Mouse (Mus musculus): ENCODE measurements at regions not wholly inside any gene's neighbourhood (a gene's known extent, or its start where the extent isn't known, plus 50 kb on each side); places are given as distances from the start of the nearest gene placed in this dataset.

GRCm38 (mm10) chr2:166237554-166238269 lies 82.2 kb upstream of the Sulf2 start:
- peak; percentile 36 for DNase-seq (ENCODE audit: low spot score)

DNA sequence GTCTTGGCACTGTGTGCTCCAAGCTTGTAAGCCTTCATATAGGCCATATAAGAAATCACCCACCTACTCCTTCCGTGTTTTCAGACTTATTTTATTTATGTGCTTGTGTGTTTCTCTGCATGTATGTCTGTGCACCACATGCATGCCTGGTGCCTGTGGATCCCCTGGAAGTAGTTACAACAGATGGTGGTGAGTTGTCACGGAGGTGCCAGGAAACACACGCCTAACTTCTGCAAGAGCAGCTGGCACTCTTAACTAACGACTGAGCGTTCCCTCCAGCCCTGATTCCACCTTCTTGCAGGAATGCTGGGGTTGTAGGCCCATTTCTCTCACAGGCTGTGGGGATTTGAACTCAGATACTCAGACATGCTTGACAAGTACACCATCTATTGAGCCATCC lies 80.6 kb upstream of the Sulf2 start:
- DNase-seq (ENCODE audit: low spot score), result no peak

DNA sequence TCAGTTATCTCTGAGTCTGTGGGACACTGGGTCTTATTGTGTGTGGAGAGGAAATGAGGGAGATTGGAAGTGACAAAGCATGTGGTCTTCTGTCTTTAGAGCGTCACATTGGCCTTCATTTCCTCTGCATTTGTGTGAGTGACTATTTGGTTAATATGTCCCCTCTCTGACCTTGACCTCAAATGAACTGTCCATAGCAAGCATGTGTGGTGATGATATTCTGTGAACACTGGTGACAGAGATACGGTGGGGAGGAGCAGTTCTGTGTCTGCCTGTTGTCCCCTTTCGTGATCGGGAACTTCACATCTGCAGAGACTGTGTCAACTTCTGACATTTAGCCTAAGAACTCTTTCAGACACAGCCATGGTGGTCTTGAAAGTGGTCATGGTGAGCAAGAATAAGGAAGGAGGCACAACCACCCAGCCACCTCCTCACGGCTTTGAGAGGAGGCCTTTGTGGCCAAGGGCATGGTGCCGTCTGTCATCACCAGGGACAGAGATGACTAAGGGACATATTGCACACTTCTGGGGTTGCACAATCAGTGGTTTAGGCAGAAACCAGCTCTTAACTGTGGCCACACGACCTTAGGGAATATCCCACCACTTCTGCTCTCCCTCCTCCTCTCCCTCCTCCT lies 79.2 kb upstream of the Sulf2 start:
- no peak for DNase-seq (ENCODE audit: low spot score)

DNA sequence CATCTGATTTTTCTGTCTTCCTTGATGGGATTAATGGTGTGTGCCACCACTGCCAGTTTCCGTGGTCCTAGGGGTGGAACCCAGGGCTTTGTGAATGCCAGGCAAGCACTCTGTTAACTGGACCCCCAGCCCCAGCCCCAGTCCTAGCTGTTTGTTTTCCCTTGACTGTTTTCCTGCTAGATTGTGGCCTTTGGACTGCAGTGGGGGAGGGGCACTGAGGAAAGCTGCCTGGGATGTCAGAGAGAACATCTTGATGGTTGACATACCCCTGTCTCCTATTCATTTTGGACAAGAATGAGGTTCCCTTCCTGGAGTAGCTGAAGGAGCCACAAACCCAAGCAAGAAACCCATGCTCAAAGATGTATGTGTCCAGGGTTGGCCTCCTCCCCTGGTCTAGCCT lies 77.8 kb upstream of the Sulf2 start:
- no peak for DNase-seq (ENCODE audit: low spot score)

- no peak for DNase-seq (ENCODE audit: low spot score)
Observed at GRCm38 (mm10) chr2:166232376-166232775, 76.9 kb upstream of the Sulf2 start.

DNA sequence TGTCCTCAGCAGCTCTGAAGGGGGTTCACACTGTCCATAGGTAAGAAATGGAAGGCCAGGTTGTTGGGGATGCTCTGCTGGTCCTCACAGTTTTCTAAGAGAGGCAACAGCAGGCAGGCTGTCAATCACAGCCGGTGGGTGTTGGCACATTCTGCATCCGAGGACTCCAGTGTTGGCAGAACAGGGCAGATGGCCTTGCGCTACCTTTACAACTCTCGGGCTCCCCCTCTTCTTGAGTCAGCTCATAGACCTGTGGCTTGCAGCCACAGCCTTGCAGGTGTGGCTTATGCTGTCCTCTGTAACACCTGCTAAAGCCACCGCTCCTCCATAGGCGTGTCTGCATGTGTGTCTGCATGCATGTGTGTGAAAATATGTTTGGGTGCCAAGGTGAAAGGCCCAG lies 75.2 kb upstream of the Sulf2 start:
- DNase-seq (ENCODE audit: low spot score), result no peak

DNA sequence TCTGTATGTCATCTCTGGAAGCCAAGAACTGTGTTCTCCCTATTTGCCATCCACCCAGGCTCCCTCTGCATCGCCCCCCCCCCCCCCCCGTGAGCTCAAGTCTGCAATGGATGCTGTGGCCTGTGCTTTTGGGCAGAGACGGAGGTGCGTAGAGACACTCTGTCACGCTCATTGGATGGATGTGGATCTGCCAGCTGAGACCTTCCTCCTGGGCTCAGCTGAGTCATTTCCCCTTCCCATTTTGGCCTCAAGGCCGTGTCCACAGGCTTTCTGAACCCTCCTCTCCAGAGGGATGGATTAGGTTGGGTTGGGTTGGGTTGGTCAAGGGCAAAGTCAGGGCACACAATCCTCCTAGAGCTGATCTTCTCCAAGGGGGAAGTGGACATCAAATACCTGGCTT lies 72.9 kb upstream of the Sulf2 start:
- DNase-seq (ENCODE audit: low spot score), result no peak

DNA sequence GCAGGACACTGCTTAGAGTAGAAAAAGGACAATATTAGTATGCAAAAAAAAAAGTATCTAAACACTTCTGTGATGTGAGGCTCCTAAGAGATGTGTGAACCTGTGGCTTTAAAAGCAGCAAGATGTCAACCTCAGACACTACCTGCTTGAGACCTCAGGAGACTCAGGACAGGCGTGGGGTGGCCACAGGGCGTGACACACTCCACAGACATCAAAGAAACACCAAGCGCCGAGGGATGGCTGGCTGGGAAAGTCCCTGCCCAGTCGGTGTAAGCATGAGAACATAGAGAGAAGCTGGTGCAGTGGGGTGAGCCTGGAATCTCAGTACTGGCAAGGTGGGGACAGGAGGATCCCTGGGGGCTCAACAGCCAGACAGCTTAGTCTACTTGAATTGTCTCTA lies 72.0 kb upstream of the Sulf2 start:
- no peak for DNase-seq (ENCODE audit: low spot score)

- DNase-seq (ENCODE audit: low spot score), result no peak
Observed at GRCm38 (mm10) chr2:166226929-166227328, 71.5 kb upstream of the Sulf2 start.

DNA sequence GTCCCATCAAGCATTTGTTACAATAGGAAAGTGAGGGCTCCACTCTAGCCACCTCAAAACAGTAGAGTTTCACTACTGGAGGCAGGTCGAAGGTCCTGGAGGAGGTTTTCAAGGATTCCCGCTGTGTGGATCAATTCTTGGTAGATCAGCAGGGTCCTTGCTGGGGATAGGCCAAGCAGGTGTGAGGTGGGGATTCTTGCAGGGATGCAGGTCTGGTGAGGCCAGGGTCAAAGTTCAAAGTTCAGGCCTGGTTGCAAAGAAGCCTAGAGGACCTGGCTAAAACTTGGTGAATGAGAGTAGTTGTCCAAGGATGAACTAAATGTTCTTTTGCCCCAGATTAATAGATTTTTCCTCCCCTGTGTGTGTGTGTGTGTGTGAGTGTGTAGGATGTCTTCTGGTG lies 70.9 kb upstream of the Sulf2 start:
- no peak for DNase-seq (ENCODE audit: low spot score)

DNA sequence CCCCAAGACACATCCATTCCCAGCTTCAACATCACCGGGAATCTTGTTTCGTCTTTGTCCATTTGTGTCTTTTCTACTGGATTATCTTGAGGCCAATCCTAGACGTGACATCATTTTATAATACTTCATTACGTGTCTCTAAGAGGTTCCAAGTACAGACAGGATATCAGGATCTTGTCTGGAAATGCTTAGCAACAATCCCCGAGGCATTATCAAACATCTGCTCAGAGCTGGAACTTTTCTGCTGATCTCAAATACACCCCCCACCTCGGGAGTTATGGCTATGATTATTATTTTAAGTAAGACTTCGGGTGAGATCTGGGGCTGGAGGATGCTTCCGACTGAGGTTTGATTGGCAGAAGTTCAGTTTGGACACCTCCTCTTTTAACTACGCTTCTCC lies 69.9 kb upstream of the Sulf2 start:
- no peak for DNase-seq (ENCODE audit: low spot score)

- DNase-seq (ENCODE audit: low spot score), result no peak
Observed at GRCm38 (mm10) chr2:166218783-166219182, 63.3 kb upstream of the Sulf2 start.

GRCm38 (mm10) chr2:166216512-166216865 lies 61.0 kb upstream of the Sulf2 start:
- no peak for DNase-seq (ENCODE audit: low spot score)

DNA sequence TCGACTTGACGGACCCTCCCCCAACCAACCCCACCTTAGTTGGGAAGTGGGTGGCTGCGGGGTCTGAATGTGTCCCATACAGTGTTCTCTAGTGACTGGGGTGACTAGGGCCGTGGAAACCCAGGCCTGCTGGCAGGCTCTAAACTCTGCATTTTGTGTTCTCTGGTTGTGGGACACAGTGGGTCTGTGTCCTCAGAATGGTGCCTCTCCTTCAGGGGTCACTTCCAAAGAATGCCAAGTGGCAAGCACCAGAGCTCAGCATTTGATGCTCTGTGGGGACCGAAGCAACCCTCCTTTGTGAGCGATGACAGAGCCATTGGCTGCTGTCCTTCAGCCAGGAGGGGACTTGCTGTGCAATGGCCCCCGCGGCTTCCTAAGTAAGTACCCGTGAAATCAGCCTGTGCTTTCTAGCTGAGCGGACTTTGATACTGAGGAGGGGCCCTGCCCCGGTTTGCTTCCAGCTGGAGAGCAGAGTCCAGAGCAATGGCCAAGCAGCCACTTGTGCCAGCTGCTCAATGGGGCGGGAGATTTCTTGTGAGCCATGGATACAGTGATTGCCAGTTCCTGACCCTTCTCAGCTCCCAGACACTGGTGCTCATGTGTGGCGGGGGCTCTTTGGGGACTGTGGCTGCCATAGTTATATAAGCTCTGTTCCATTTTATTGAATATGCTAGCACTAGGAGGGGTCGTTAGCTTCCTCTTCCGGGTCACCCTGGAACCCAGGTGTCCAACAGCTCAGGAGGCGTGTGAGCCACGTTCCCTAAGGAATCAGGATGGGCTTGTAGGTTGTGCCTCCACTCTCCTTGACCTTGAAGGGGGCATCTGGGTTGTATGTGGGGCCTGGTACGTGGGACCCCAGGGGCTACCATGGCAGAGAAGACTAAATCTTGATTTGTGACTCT lies 60.4 kb upstream of the Sulf2 start:
- DNase-seq (ENCODE audit: low spot score), result no peak

- no peak for DNase-seq (ENCODE audit: low spot score)
Observed at GRCm38 (mm10) chr2:166215191-166215590, 59.7 kb upstream of the Sulf2 start.

DNA sequence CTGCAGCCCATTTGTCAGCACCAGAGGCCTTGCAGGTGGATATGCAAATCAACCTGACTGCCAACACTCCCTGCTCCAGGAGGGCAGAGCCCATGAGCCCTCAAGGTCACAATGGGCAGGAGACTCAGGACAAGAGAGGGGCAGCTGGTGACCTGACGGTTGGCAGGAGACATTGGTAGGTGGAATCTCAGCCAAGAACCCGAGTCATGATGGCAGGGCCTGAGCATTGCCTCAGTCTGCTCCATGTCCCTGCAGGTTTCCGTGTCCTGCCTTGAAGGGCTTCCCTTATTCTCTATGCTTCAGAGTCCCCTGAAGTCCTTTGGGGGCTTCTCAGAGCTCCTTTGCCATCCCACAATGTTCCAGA lies 51.7 kb upstream of the Sulf2 start:
- DNase-seq (ENCODE audit: low spot score), result no peak

GRCm38 (mm10) chr2:166206396-166207144 lies 51.1 kb upstream of the Sulf2 start:
- DNase-seq (ENCODE audit: low spot score), result no peak
